Mouse (Mus musculus): Measurements from ENCODE around the gene Samd8. TPM values are rescaled to one million over a fixed set of nuclear protein-coding genes. Genes with fewer than 3 reads are reported as not detected.

Gene Samd8
- polyA plus RNA-seq, 1 experiment: 35.4 TPM

DNA sequence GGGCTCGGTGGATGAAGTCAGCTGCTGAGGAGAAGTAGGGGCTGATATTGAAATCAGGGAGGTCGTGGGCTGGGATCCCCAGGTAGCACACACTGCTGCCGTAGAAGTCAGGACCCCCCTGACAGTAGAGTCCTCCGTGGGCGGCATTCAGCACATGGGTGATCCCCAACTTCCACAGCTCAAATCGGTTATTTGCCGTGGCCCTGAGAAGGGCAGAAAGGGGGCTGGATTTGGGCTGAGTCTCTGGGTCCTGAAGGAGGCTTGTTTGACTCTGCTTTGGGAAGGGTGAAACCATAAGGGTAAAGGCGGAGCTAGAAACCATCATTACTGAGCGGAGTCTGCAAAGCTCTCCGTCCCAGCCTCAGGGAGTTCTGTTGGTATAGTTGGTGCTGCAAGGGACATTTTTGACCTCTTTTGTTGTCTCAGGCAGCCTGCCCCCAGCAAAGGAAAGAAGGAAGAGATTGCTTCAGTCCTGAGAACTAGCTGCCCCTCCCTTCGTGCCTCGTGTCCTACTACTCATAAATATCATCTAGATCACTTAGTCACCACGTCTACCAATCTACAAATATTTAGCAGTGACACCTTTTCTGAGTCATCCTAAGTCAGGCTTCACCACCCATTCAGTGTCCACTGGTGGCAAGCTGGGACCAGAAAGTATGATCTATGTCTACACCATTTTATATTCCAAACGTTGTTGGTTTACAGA is 2.7 kb upstream of the Samd8 start:
- H3K4me3 ChIP-seq (replicated peaks; ENCODE audit: insufficient read depth, low read depth, low read length): no peak overlapping the region
- H3K27ac ChIP-seq (ENCODE audit: insufficient read depth, low read length): no peak overlapping the region
- H3K4me1 ChIP-seq (ENCODE audit: control insufficient read depth, insufficient read depth, low read length): peaks cover 2% of the 10 kb centered on the region; the same call in 1 of the 2 replicates
- 77% methylated on average over 14 of the region's 14 CpGs for WGBS
- H3K27me3 ChIP-seq (ENCODE audit: control insufficient read depth, insufficient read depth, low read length): no peaks in the 10 kb centered on the region
- TF ChIP-seq POLR2A (IDR thresholded peaks at IDR 0.05; ENCODE audit: borderline replicate concordance, insufficient read depth, low read length) (no peak), CTCF (IDR thresholded peaks at IDR 0.05; ENCODE audit: borderline replicate concordance, insufficient read depth, low read depth, low read length) (no peak)
- no peak for DNase-seq

GRCm38 (mm10) chr14:21748142-21748870 is 2.0 kb upstream of the Samd8 start:
- DNase-seq: peak; percentile 43 to 62
- 43% methylated on average over 15 of the region's 15 CpGs for WGBS
- peaks cover 2% of the 10 kb centered on the region for H3K4me1 ChIP-seq (ENCODE audit: control insufficient read depth, insufficient read depth, low read length)

GRCm38 (mm10) chr14:21750881-21751542 is 681 bp downstream of the Samd8 start, which contains the start of gene Dusp13:
TSS of gene Dusp13 (minus strand) at chr14:21751181.
- no peaks in the 10 kb centered on the region for H3K27me3 ChIP-seq (ENCODE audit: control insufficient read depth, insufficient read depth, low read length)
- DNase-seq: peak; percentile 78
- peak within 1 kb of the TSS; percentile 87 for H3K4me3 ChIP-seq (replicated peaks; ENCODE audit: insufficient read depth, low read depth, low read length)
- under 1% methylated on average over 26 of the region's 26 CpGs for WGBS
- no peak for TF ChIP-seq CTCF (IDR thresholded peaks at IDR 0.05; ENCODE audit: borderline replicate concordance, insufficient read depth, low read depth, low read length)
- TF ChIP-seq POLR2A (IDR thresholded peaks at IDR 0.05; ENCODE audit: borderline replicate concordance, insufficient read depth, low read length): peak; percentile 25; the same call in 1 of the 2 replicates
- peak within 1 kb of the TSS; percentile 74 for H3K27ac ChIP-seq (ENCODE audit: insufficient read depth, low read length)
- H3K4me1 ChIP-seq (ENCODE audit: control insufficient read depth, insufficient read depth, low read length): peaks cover 5% of the 10 kb centered on the region

More at GRCm38 (mm10) chr14:21748142-21748870, 2.0 kb upstream of the Samd8 start:
- Histone ChIP-seq H3K4me3 (replicated peaks; ENCODE audit: insufficient read depth, low read depth, low read length) (no peak overlapping the region), H3K27me3 (ENCODE audit: control insufficient read depth, insufficient read depth, low read length) (no peaks in the 10 kb centered on the region), H3K27ac (ENCODE audit: insufficient read depth, low read length) (no peak overlapping the region)
- no peak for TF ChIP-seq POLR2A (IDR thresholded peaks at IDR 0.05; ENCODE audit: borderline replicate concordance, insufficient read depth, low read length)
- TF ChIP-seq CTCF (IDR thresholded peaks at IDR 0.05; ENCODE audit: borderline replicate concordance, insufficient read depth, low read depth, low read length): 0 out of 2 replicates have a peak, but pooled peaks have one; percentile 24

GRCm38 (mm10) chr14:21752411-21752810 is 2.1 kb downstream of the Samd8 start:
- 86% methylated on average over 3 of the region's 3 CpGs for WGBS
- no peaks in the 10 kb centered on the region for H3K27me3 ChIP-seq (ENCODE audit: control insufficient read depth, insufficient read depth, low read length)
- TF ChIP-seq CTCF (IDR thresholded peaks at IDR 0.05; ENCODE audit: borderline replicate concordance, insufficient read depth, low read depth, low read length) (no peak), POLR2A (IDR thresholded peaks at IDR 0.05; ENCODE audit: borderline replicate concordance, insufficient read depth, low read length) (no peak)
- H3K4me1 ChIP-seq (ENCODE audit: control insufficient read depth, insufficient read depth, low read length): peaks cover 8% of the 10 kb centered on the region
- no peak for DNase-seq
- no peak overlapping the region for H3K4me3 ChIP-seq (replicated peaks; ENCODE audit: insufficient read depth, low read depth, low read length)
- no peak overlapping the region for H3K27ac ChIP-seq (ENCODE audit: insufficient read depth, low read length)

DNA sequence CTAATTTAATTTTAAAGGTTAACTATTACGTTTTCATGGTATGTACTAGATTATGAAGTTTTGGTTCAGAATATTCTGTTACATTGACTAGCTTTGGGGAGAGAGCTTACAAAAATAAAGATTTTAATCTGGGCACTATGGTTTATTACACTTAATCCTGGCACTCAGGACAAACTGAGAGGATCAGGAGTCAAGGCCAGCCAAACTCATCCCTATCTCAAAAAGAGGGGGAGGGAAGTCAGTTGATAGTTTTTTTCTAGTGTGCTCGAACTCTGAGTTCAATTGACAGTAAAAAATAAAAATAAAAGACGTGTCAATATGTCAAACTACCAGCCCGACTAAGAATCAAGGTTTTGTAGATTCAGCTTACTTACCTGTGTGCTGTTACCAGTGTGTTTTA is 3.0 kb downstream of the Samd8 start:
- no peak overlapping the region for H3K4me3 ChIP-seq (replicated peaks; ENCODE audit: insufficient read depth, low read depth, low read length)
- no peak overlapping the region for H3K27ac ChIP-seq (ENCODE audit: insufficient read depth, low read length)
- H3K27me3 ChIP-seq (ENCODE audit: control insufficient read depth, insufficient read depth, low read length): no peaks in the 10 kb centered on the region
- no peak for DNase-seq
- 74% methylated on average over 4 of the region's 4 CpGs for WGBS
- H3K4me1 ChIP-seq (ENCODE audit: control insufficient read depth, insufficient read depth, low read length): peaks cover 8% of the 10 kb centered on the region
- TF ChIP-seq CTCF (IDR thresholded peaks at IDR 0.05; ENCODE audit: borderline replicate concordance, insufficient read depth, low read depth, low read length) (no peak), POLR2A (IDR thresholded peaks at IDR 0.05; ENCODE audit: borderline replicate concordance, insufficient read depth, low read length) (no peak)

DNA sequence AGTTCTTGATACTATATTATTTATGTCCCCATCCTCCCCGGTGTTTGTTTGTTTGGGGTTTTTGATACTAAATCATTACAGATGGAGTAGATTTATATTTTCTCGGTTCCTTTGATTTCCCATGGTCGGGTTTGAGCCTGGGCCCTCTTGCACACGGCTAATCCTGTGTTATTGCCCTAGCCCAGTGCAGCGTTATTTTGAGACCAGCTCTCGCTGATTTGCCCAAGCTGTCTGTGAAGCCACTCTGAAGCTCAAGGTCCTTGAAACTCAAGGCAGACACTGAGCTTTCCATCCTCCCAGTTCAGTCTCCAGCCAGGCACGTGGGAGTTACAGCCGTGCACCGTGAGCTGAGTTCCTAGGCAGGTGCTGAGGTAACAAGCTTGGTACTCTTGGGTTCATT is 11.2 kb downstream of the Samd8 start:
- 69% methylated on average over 9 of the region's 9 CpGs for WGBS
- no peak for DNase-seq
- H3K4me1 ChIP-seq (ENCODE audit: control insufficient read depth, insufficient read depth, low read length): peaks cover 17% of the 10 kb centered on the region
- TF ChIP-seq CTCF (IDR thresholded peaks at IDR 0.05; ENCODE audit: borderline replicate concordance, insufficient read depth, low read depth, low read length): no peak
- no peak for TF ChIP-seq POLR2A (IDR thresholded peaks at IDR 0.05; ENCODE audit: borderline replicate concordance, insufficient read depth, low read length)
- H3K4me3 ChIP-seq (replicated peaks; ENCODE audit: insufficient read depth, low read depth, low read length): no peak overlapping the region
- no peaks in the 10 kb centered on the region for H3K27me3 ChIP-seq (ENCODE audit: control insufficient read depth, insufficient read depth, low read length)
- no peak overlapping the region for H3K27ac ChIP-seq (ENCODE audit: insufficient read depth, low read length)

DNA sequence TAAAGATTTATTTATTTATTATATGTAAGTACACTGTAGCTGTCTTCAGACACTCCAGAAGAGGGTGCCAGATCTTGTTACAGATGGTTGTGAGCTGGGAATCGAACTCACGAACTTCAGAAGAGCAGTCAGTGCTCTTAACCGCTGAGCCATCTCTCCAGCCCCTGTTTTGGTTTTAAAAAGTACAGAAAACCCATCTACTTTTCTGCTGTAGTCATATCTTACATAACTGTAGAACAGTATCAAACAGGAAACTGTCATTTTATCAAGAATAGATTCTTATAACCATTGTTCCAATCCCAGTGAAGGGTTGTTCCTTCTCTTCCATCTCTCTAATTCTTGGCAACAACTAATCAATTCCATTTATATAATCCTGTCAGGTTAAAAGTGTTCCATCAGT is 13.4 kb downstream of the Samd8 start:
- DNase-seq: no peak
- WGBS: 96% methylated on average over 3 of the region's 3 CpGs
- no peaks in the 10 kb centered on the region for H3K27me3 ChIP-seq (ENCODE audit: control insufficient read depth, insufficient read depth, low read length)
- peaks cover 19% of the 10 kb centered on the region for H3K4me1 ChIP-seq (ENCODE audit: control insufficient read depth, insufficient read depth, low read length)
- H3K27ac ChIP-seq (ENCODE audit: insufficient read depth, low read length): no peak overlapping the region
- H3K4me3 ChIP-seq (replicated peaks; ENCODE audit: insufficient read depth, low read depth, low read length): no peak overlapping the region
- no peak for TF ChIP-seq POLR2A (IDR thresholded peaks at IDR 0.05; ENCODE audit: borderline replicate concordance, insufficient read depth, low read length)
- TF ChIP-seq CTCF (IDR thresholded peaks at IDR 0.05; ENCODE audit: borderline replicate concordance, insufficient read depth, low read depth, low read length): no peak

Data from cerebellum, adult 2 months (tissue).